Mouse (Mus musculus): ENCODE measurements at regions not wholly inside any gene's neighbourhood (a gene's known extent, or its start where the extent isn't known, plus 50 kb on each side); places are given as distances from the start of the nearest gene placed in this dataset.

DNA sequence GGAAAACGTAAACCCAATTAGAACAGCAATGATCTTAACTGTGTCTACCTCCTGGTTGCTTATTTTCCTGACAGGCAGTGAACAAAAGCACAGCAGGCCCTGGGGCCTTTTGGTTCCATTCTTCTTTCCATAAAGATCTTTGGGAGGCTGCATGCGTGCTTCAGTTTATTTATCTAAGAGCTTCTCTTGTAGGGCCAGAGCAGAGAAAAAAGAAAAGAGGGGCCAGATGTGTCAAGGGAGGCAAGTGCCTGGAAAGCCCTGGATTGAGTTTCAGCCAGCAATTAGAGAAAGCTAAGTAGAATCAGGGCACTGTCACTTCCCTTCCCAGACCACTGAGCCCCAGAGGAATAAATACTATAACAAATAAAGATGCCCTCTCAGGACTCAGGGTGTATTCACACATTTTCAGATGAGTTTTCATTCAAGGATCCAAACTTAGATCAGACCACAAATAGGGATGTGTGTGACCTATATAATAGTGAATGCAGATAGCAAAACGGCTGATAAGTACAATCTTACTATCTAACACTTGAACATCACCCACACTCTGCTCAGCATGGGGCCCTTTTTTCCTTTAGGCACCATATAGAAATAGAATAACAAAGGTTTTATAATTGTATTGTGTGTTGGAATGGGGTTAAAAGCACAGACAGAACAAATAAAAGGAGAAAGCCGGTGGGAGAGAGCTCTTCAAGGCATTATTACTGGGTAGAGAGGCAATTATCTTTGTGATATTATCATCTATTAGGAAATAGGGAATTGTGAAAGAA is 612.2 kb downstream of the Slc22a22 start:
- 41% methylated on average over 4 of the region's 4 CpGs for WGBS
- no peak for DNase-seq
- no peaks in the 10 kb centered on the region for H3K4me1 ChIP-seq (ENCODE audit: control insufficient read depth, insufficient read depth, low read length)
- no peak for TF ChIP-seq POLR2A (IDR thresholded peaks at IDR 0.05; ENCODE audit: borderline replicate concordance, extremely low read depth, low read depth, low read length)
- TF ChIP-seq CTCF (IDR thresholded peaks at IDR 0.05; ENCODE audit: insufficient read depth, low read length): no peak
- no peak overlapping the region for H3K4me3 ChIP-seq (replicated peaks; ENCODE audit: extremely low read depth, low read depth, low read length)

DNA sequence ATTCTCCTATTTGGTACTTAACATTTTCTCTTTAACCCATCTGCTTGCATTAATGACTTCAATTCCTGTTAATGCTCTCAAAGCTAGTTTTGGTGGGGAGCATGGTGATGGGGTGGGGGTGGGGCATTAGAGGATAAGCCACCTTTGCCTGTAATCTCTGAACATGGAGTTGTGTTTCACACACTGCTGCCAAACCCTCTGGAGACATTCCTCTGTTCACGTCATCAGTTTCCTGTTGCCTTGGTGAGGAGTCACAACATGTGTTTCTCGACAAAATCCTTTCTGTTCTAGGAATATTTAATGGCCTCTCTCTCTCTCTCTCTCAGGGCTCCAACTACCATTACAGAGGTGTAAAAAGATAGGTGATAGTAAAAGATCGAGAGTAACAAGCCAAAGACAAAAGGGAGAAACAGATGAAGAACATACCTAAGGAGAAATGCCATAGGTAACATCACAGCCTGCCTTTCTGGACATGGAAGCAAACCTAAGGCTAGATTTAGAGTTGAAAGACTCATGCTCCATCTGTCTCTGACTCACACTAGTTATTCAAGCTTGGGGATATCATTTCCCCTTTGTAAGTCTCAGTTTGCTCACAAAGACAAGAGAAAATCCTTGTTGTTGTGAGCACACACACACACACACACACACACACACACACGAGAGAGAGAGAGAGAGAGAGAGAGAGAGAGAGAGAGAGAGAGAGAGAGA is 618.6 kb downstream of the Slc22a22 start:
- 40% methylated on average over 4 of the region's 4 CpGs for WGBS
- TF ChIP-seq CTCF (IDR thresholded peaks at IDR 0.05; ENCODE audit: insufficient read depth, low read length): no peak
- TF ChIP-seq POLR2A (IDR thresholded peaks at IDR 0.05; ENCODE audit: borderline replicate concordance, extremely low read depth, low read depth, low read length): no peak
- no peaks in the 10 kb centered on the region for H3K4me1 ChIP-seq (ENCODE audit: control insufficient read depth, insufficient read depth, low read length)
- no peak overlapping the region for H3K4me3 ChIP-seq (replicated peaks; ENCODE audit: extremely low read depth, low read depth, low read length)
- no peak for DNase-seq

DNA sequence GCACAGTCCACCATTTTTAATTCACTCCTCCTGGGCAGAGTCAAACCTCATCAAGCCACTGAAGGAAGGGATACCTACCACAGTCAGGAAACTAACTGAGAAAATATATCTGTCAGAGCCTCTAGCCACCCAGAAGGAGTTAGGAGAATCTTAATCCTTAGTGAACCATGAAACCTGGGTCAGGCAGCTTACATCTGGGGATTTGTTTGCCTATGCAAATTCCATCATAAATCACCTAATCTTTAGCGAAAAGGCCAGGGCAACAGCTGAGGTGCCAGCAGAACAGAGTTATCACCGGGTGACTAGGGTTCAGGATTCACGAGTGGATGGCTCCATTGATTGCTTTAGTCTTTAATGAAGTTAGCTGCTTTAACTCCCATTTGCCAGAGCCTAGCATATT is 619.3 kb downstream of the Slc22a22 start:
- Histone ChIP-seq H3K4me3 (replicated peaks; ENCODE audit: extremely low read depth, low read depth, low read length) (no peak overlapping the region), H3K4me1 (ENCODE audit: control insufficient read depth, insufficient read depth, low read length) (no peaks in the 10 kb centered on the region)
- WGBS: 50% methylated on average over 3 of the region's 3 CpGs
- TF ChIP-seq POLR2A (IDR thresholded peaks at IDR 0.05; ENCODE audit: borderline replicate concordance, extremely low read depth, low read depth, low read length) (no peak), CTCF (IDR thresholded peaks at IDR 0.05; ENCODE audit: insufficient read depth, low read length) (no peak)
- no peak for DNase-seq

DNA sequence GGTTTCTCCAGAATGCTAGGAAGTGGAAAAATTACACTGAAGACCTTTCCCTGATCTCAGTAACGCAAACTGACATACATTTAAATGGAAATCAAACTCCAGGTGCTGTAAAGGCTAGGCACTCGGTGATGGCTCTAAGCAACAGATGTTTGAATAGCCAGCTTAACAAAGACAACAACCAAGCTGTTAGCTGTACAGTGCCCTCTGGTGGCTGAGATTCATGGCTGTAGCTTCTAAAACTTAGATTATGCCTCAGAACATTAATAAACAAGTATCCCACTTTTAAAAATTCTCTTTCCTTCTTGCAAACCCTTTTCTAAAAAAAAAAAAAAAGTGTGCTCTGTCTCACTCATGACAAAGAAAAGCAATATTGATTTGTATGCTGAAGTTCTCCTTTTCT is 621.4 kb downstream of the Slc22a22 start:
- WGBS: 20% methylated on average over 2 of the region's 2 CpGs

DNA sequence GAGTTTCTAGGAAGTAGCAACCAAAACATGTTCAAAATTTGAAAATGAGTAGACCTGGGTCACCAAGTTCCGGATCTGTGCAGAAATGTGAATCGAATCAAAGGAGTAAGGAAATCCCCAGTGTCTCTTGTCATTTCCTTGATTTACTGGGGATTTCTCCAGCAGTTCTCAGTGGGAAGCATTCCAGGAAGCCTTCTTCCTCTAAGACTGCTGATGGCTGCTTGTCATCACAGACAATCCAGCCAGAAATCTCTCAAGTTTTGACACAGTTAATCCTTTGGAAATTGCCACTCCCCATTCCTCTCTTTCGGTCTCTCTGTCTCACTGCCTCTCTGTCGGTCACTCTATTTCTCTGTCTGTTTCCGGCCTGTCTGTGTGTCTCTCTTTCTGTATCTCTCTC is 624.3 kb downstream of the Slc22a22 start:
- DNase-seq: no peak
- no peaks in the 10 kb centered on the region for H3K4me1 ChIP-seq (ENCODE audit: control insufficient read depth, insufficient read depth, low read length)
- TF ChIP-seq POLR2A (IDR thresholded peaks at IDR 0.05; ENCODE audit: borderline replicate concordance, extremely low read depth, low read depth, low read length): no peak
- TF ChIP-seq CTCF (IDR thresholded peaks at IDR 0.05; ENCODE audit: insufficient read depth, low read length): no peak
- WGBS: 52% methylated on average over 5 of the region's 5 CpGs
- H3K4me3 ChIP-seq (replicated peaks; ENCODE audit: extremely low read depth, low read depth, low read length): no peak overlapping the region

More for the DNA sequence above, 621.4 kb downstream of the Slc22a22 start:
- DNase-seq: peak; percentile 14
- Histone ChIP-seq H3K4me3 (replicated peaks; ENCODE audit: extremely low read depth, low read depth, low read length) (no peak overlapping the region), H3K4me1 (ENCODE audit: control insufficient read depth, insufficient read depth, low read length) (no peaks in the 10 kb centered on the region)
- TF ChIP-seq POLR2A (IDR thresholded peaks at IDR 0.05; ENCODE audit: borderline replicate concordance, extremely low read depth, low read depth, low read length) (no peak), CTCF (IDR thresholded peaks at IDR 0.05; ENCODE audit: insufficient read depth, low read length) (peak; percentile 37; the same call in 1 of the 2 replicates)

DNA sequence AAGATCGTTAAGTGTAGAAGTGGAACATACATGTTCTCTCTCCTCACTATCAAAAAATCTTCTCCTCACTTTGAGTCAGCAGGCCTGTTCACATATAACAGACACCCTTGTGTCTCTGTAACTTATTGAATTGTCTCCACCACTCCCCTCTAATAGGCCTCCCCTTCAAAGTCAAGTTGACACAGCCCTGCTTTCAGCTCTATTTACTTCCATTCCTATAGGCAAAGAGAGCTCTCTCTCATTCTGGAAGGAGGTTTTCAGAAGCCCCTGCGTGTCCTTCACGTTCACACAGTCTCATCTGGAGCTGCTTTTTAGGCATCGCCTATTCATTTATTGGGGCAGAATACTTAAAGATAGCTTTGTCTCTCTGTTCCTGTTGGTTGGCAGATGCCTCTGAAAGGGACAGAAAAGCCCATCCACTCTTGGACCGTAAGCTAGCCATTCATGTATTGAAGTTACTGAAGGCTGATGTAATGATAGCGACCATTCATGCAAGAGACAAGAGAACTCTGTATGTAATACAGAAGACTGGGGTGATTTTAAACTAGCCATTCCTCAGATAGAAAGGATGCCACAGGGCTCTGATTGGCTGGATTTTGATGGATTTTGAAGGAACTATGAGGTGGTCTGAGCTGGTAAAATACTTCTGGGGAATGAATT is 629.8 kb downstream of the Slc22a22 start:
- DNase-seq: no peak
- WGBS: 86% methylated on average over 6 of the region's 6 CpGs
- Histone ChIP-seq H3K4me1 (ENCODE audit: control insufficient read depth, insufficient read depth, low read length) (no peaks in the 10 kb centered on the region), H3K4me3 (replicated peaks; ENCODE audit: extremely low read depth, low read depth, low read length) (no peak overlapping the region)
- TF ChIP-seq CTCF (IDR thresholded peaks at IDR 0.05; ENCODE audit: insufficient read depth, low read length): no peak
- TF ChIP-seq POLR2A (IDR thresholded peaks at IDR 0.05; ENCODE audit: borderline replicate concordance, extremely low read depth, low read depth, low read length): no peak

DNA sequence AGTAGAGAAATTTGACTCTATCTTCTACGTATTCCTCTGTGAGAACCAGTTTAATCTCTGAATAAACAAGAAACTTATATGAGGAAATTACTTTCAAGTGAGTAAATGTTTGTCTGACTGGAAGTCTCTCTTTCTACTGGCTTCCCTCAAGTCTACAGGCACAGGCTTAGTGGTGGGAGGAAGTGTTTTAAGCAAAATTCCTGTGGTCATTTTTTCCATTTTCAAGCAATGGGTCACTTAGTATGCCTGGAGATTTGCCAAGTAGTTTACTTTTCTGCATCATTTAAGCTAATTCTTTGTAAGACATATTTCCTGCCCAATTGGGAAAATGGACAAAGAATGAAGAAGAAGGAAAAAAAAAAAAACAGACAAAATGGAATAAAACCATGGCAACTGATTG is 632.9 kb downstream of the Slc22a22 start:
- TF ChIP-seq POLR2A (IDR thresholded peaks at IDR 0.05; ENCODE audit: borderline replicate concordance, extremely low read depth, low read depth, low read length) (no peak), CTCF (IDR thresholded peaks at IDR 0.05; ENCODE audit: insufficient read depth, low read length) (no peak)
- Histone ChIP-seq H3K4me3 (replicated peaks; ENCODE audit: extremely low read depth, low read depth, low read length) (no peak overlapping the region), H3K4me1 (ENCODE audit: control insufficient read depth, insufficient read depth, low read length) (no peaks in the 10 kb centered on the region)
- WGBS: 22% methylated on average over 1 of the region's 1 CpGs
- DNase-seq: no peak

DNA sequence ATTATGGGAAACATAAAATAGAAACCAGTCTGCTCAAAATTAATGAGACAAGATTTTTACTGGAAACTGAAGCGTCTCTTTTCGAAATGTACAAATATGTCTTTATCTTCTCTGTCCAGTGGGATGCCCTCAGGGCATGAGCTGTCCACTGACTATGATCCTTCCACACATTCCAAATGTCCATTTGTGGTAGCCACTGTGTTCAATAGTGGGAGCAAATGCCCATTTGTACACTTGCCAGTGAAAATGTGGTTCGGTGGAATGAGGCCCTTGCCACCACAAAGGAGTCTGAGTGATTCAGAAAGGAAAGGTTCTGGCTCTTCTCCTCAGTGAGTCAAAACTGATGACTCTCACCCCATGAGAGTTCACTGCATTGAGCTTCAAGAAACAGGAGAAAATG is 635.9 kb downstream of the Slc22a22 start:
- no peak for TF ChIP-seq CTCF (IDR thresholded peaks at IDR 0.05; ENCODE audit: insufficient read depth, low read length)
- TF ChIP-seq POLR2A (IDR thresholded peaks at IDR 0.05; ENCODE audit: borderline replicate concordance, extremely low read depth, low read depth, low read length): no peak
- H3K4me3 ChIP-seq (replicated peaks; ENCODE audit: extremely low read depth, low read depth, low read length): no peak overlapping the region
- no peak for DNase-seq
- H3K4me1 ChIP-seq (ENCODE audit: control insufficient read depth, insufficient read depth, low read length): no peaks in the 10 kb centered on the region
- 93% methylated on average over 3 of the region's 3 CpGs for WGBS

DNA sequence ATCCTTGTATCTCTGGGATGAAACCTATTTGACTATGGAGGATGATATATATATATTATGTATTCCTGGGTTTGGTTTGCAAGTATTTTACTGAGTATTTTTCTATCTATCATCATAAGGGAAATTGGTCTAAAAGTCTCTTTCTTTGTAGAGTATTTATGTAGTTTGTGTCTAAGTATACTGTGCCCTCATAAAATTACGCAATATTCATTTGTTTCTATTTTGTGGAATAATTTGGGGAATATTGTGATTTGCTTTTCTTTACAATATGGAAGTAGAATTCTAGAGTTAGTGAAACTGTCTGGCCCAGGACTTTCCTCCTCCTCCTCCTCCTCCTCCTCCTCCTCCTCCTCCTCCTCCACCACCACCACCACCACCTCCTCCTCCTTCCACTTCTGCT is 640.1 kb downstream of the Slc22a22 start:
- 97% methylated on average over 1 of the region's 1 CpGs for WGBS
- TF ChIP-seq CTCF (IDR thresholded peaks at IDR 0.05; ENCODE audit: insufficient read depth, low read length) (no peak), POLR2A (IDR thresholded peaks at IDR 0.05; ENCODE audit: borderline replicate concordance, extremely low read depth, low read depth, low read length) (no peak)
- Histone ChIP-seq H3K4me3 (replicated peaks; ENCODE audit: extremely low read depth, low read depth, low read length) (no peak overlapping the region), H3K4me1 (ENCODE audit: control insufficient read depth, insufficient read depth, low read length) (no peaks in the 10 kb centered on the region)
- no peak for DNase-seq

All from lung, adult 2 months (tissue).